Mouse (Mus musculus): ENCODE results near the gene Rhbdd1.

- no peak for TF ChIP-seq CTCF (IDR thresholded peaks at IDR 0.05; ENCODE audit: low read depth)
- TF ChIP-seq EP300 (IDR thresholded peaks at IDR 0.05; ENCODE audit: low read depth) = no peak
Observed at GRCm38 (mm10) chr1:82289116-82289989, 26.9 kb upstream of the Rhbdd1 start.
